Mouse (Mus musculus) ES-E14 (cell line): ENCODE measurements around the gene Nkpd1. TPM values are rescaled to one million over a fixed set of nuclear protein-coding genes. Genes with fewer than 3 reads are reported as not detected.

ENCODE experiments used
- DNase-seq: peaks from one replicate; pipeline ENCODE4 v3.0.0-alpha.2; 2013; ENCODE audit warnings: low read depth, low spot score
- H3K27ac ChIP-seq: 2 replicates; pipeline ENCODE4 v1.5.1; 2012; ENCODE audit warnings: low read depth, mild to moderate bottlenecking, low read length, moderate library complexity, mixed read lengths; ENCODE audit not compliant: poor library complexity, insufficient read depth, severe bottlenecking
- H3K36me3 ChIP-seq: 2 replicates; pipeline ENCODE4 v1.6.1; 2012; ENCODE audit warnings: mild to moderate bottlenecking, low read length, moderate library complexity, mixed read lengths; ENCODE audit not compliant: control insufficient read depth, poor library complexity, insufficient read depth, severe bottlenecking
- H3K4me1 ChIP-seq, 2 experiments: fragments of 150-350 bp in 1 of 2; sonication (generic) in 1 of 2; 2 replicates each; pipeline ENCODE4 v1.6.1; 2012; ENCODE audit warnings: low read length in 2 of 2, mild to moderate bottlenecking in 1 of 2, mixed read lengths in 1 of 2; ENCODE audit not compliant: control insufficient read depth in 2 of 2, insufficient read depth in 2 of 2, poor library complexity in 1 of 2
- H3K4me3 ChIP-seq, 2 experiments: fragments of 150-350 bp in 1 of 2; sonication (generic) in 1 of 2; 2 replicates each; pipeline ENCODE4 v1.5.1; 2012; ENCODE audit warnings: low read length in 2 of 2, low read depth in 1 of 2, mild to moderate bottlenecking in 1 of 2, mixed read lengths in 1 of 2; ENCODE audit not compliant: insufficient read depth in 1 of 2, poor library complexity in 1 of 2, severe bottlenecking in 1 of 2
- H3K9ac ChIP-seq: 2 replicates; pipeline ENCODE4 v1.6.1; 2012; ENCODE audit warnings: low read depth, mild to moderate bottlenecking, low read length, mixed read lengths; ENCODE audit not compliant: poor library complexity, insufficient read depth, severe bottlenecking
- H3K9me3 ChIP-seq: fragments of 150-350 bp; sonication (generic); 2 replicates; pipeline ENCODE4 v1.6.1; 2012; ENCODE audit warnings: low read depth, mild to moderate bottlenecking, low read length; ENCODE audit not compliant: control insufficient read depth, insufficient read depth
- CHD2 ChIP-seq: IDR thresholded peaks from 2 replicates; pipeline ENCODE4 v1.6.1; 2014; ENCODE audit warnings: mild to moderate bottlenecking, low read depth, low read length, inconsistent platforms
- HCFC1 ChIP-seq: IDR thresholded peaks from 2 replicates; pipeline ENCODE4 v1.6.1; 2012; ENCODE audit warnings: low read length, inconsistent platforms, borderline replicate concordance; ENCODE audit not compliant: insufficient read depth
- MAFK ChIP-seq: IDR thresholded peaks from 2 replicates; pipeline ENCODE4 v1.6.1; 2014; ENCODE audit warnings: mild to moderate bottlenecking, low read depth, low read length, inconsistent platforms; ENCODE audit not compliant: insufficient read depth
- ZC3H11A ChIP-seq: IDR thresholded peaks from 2 replicates; pipeline ENCODE4 v1.6.1; 2012; ENCODE audit warnings: low read depth, mild to moderate bottlenecking, inconsistent platforms, low read length, borderline replicate concordance
- ZNF384 ChIP-seq: IDR thresholded peaks from 2 replicates; pipeline ENCODE4 v1.6.1; 2012; ENCODE audit warnings: low read depth, low read length, inconsistent platforms
- in situ Hi-C, 2 experiments: fragments of 600-800 bp; cut with MboI; formaldehyde crosslinking; loops; one replicate each; pipeline ENCODE4 v1.15.1; 2025; ENCODE audit warnings: low sequenced_read_pairs in 2 of 2, inconsistent platforms in 1 of 2; ENCODE audit not compliant: unreplicated experiment in 2 of 2
- total RNA-seq: library from RNA; depleted of rRNA; stranded (reverse); fragments of 300-350 nt; gene quantifications from 2 replicates; pipeline ENCODE4 v1.2.3, GENCODE M21; 2012

Gene Nkpd1
- total RNA-seq, 1 experiment, result 0.54 TPM

- H3K4me1 ChIP-seq, result peaks cover 2 to 4% of the 10 kb centered on the region in 2 experiments; a peak in 1 of 4 replicates
- no peak overlapping the region for H3K9ac ChIP-seq
- H3K36me3 ChIP-seq, result peaks cover 22% of the 10 kb centered on the region; the same call in 1 of the 2 replicates
- H3K27ac ChIP-seq, result no peak overlapping the region
- in situ Hi-C loops, result no loop called here
- no peak for TF ChIP-seq ZNF384
- no peak for TF ChIP-seq HCFC1
- TF ChIP-seq MAFK, result no peak
- no peak for TF ChIP-seq CHD2
- TF ChIP-seq ZC3H11A, result no peak
- no peak overlapping the region for H3K4me3 ChIP-seq
- DNase-seq, result no peak
- H3K9me3 ChIP-seq, result no peaks in the 10 kb centered on the region
These were observed 39.4 kb downstream of the Nkpd1 start for GRCm38 (mm10) chr7:19557086-19557485.

DNA sequence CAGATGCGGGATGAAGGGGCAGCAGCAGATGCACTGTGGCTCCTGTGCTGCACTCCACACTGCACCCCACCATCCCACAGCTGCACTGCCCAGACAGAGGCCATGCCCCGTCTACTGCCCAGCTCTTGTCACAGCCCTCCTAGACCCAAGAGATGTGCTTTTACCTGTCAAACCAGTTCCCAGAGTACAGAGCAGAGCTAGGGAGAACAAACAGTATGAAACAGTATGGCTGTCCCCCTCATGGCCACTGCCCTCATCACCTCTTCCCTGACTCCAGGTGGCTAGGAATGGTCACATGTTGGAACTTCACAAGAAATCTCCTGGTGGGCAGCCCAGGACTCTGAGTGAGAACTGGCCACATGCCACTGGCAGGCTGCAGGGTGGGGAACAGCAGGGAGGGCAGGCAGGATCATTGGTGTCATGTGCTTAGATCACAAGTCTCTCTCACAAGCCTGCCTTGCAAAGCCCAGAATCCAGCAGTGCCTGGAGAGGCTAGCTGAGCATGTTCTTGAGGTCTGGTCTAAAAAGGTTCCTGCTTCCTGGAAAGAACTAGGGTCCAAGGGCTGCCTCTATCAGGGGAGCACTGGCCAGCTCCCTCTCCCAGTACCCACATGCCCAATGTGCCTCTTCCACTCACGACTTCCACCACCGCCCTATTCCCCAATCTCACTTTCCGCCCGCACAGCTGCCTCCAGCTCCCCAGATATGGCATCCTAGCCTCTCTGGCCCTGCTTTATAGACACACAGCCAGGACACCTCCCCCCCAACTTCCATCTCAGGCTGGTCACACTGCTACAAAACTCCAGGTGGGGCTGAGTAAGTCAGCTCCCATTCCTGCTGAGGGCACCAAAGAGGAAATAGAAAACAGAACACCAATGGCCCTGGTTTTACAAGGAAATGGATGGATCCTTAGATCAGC lies 40.6 kb downstream of the Nkpd1 start:
- Histone ChIP-seq H3K27ac (no peak overlapping the region), H3K4me3 (no peak overlapping the region), H3K4me1 (peaks cover 2 to 8% of the 10 kb centered on the region in 2 experiments; a peak in 1 of 4 replicates), H3K9me3 (no peaks in the 10 kb centered on the region), H3K9ac (no peak overlapping the region), H3K36me3 (peaks cover 19% of the 10 kb centered on the region; the same call in 1 of the 2 replicates)
- no peak for DNase-seq
- no peak for TF ChIP-seq ZC3H11A
- no peak for TF ChIP-seq ZNF384
- TF ChIP-seq MAFK, result no peak
- TF ChIP-seq CHD2, result no peak
- TF ChIP-seq HCFC1, result no peak
- in situ Hi-C loops, result no loop called here

- no peak overlapping the region for H3K4me3 ChIP-seq
- H3K27ac ChIP-seq, result no peak overlapping the region
- no peaks in the 10 kb centered on the region for H3K9me3 ChIP-seq
- peaks cover 2 to 8% of the 10 kb centered on the region in 2 experiments; a peak in 1 of 4 replicates for H3K4me1 ChIP-seq
- H3K9ac ChIP-seq, result no peak overlapping the region
- TF ChIP-seq MAFK (no peak), ZNF384 (no peak)
- peaks cover 16% of the 10 kb centered on the region; the same call in 1 of the 2 replicates for H3K36me3 ChIP-seq
- peak; percentile 51 for DNase-seq
- in situ Hi-C loops, result no loop called here
These were observed 41.3 kb downstream of the Nkpd1 start for GRCm38 (mm10) chr7:19558965-19559364.

DNA sequence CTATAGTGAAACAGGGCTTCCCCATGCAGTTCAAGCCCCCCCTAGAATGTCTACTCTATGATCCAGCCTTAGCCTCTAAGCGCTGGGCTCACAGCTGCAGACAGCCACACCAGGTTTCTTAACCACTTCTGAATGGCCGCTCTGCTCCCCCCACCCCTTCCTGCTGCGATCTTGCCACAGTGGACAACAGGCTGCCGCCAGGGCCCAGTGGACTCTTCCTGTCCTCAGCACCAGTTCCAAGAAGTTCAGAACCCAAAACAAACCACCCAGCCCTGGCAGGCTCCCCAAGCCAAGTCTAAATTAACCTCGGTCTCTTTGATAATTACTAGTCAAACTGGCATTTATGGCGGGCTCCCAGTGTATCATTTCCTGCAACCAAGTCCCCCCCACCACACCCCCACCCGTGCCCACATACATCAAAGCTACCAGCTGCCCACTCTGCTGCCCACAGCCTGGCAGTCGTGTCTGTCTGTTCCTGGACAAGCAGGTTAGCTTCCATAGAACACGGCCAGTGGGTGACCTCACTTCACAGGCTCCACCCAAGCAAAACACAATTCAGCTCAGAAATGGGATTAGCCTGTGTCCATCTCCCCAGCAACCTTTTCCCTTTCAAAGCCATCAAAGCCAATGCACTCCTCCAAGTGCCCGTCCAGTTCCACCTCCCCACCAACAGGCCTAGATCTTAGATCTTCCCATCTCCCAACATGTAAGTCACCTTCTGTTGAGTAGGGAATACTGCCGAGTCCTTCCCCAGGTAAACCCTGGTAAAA lies 43.0 kb downstream of the Nkpd1 start:
- peaks cover 25% of the 10 kb centered on the region for H3K36me3 ChIP-seq

More for the DNA sequence above, 43.0 kb downstream of the Nkpd1 start:
- in situ Hi-C loops, result no loop called here
- H3K4me1 ChIP-seq, result peaks cover 2 to 8% of the 10 kb centered on the region in 2 experiments; a peak in 1 of 4 replicates
- no peak for DNase-seq
- TF ChIP-seq CHD2, result no peak
- TF ChIP-seq MAFK, result no peak
- no peak for TF ChIP-seq ZC3H11A
- peak overlapping the region; percentile 90 for H3K9ac ChIP-seq
- H3K9me3 ChIP-seq, result no peaks in the 10 kb centered on the region
- peak overlapping the region; percentile 81 to 92 for H3K4me3 ChIP-seq
- H3K27ac ChIP-seq, result no peak overlapping the region
